Mouse (Mus musculus) ovary, adult 18-20 months (tissue): ENCODE measurements around the gene Pdzph1.

Source experiments
- DNase-seq: peaks from one replicate; pipeline ENCODE4 v3.0.0; 2022; ENCODE audit warnings: low spot score, mixed read lengths

Gene Pdzph1

GRCm38 (mm10) chr17:58991275-58991674, at the start of gene Pdzph1:
Gene Pdzph1 (minus strand): TSS chr17:58991375.
- DNase-seq, result no peak

GRCm38 (mm10) chr17:59039754-59040153, 48.6 kb upstream of the Pdzph1 start:
- no peak for DNase-seq

GRCm38 (mm10) chr17:59033445-59033844, 42.3 kb upstream of the Pdzph1 start:
- no peak for DNase-seq

- DNase-seq, result no peak
These were observed 35.2 kb upstream of the Pdzph1 start for GRCm38 (mm10) chr17:59026336-59026735.

- no peak for DNase-seq
These were observed 33.3 kb upstream of the Pdzph1 start for GRCm38 (mm10) chr17:59024502-59024901.

GRCm38 (mm10) chr17:59023971-59024370, 32.8 kb upstream of the Pdzph1 start:
- no peak for DNase-seq

- no peak for DNase-seq
These were observed 27.5 kb upstream of the Pdzph1 start for GRCm38 (mm10) chr17:59018666-59019065.

GRCm38 (mm10) chr17:59013091-59013459, 21.9 kb upstream of the Pdzph1 start, which contains the start of gene Nudt12:
Gene Nudt12 (minus strand): TSS chr17:59013372.
- peak; percentile 44 for DNase-seq

GRCm38 (mm10) chr17:59012421-59013090, 21.4 kb upstream of the Pdzph1 start:
- no peak for DNase-seq

- DNase-seq, result no peak
These were observed 20.6 kb upstream of the Pdzph1 start for GRCm38 (mm10) chr17:59011546-59012307.

- no peak for DNase-seq
These were observed 17.9 kb downstream of the Pdzph1 start for GRCm38 (mm10) chr17:58973237-58973636.

- DNase-seq, result peak; percentile 3
These were observed 31.3 kb downstream of the Pdzph1 start for GRCm38 (mm10) chr17:58959905-58960304.

GRCm38 (mm10) chr17:58957055-58957454, 34.1 kb downstream of the Pdzph1 start:
- no peak for DNase-seq

- no peak for DNase-seq
These were observed 48.0 kb downstream of the Pdzph1 start for GRCm38 (mm10) chr17:58943015-58943822.

GRCm38 (mm10) chr17:58938598-58938997, 52.6 kb downstream of the Pdzph1 start:
- DNase-seq, result no peak

GRCm38 (mm10) chr17:58937533-58937932, 53.6 kb downstream of the Pdzph1 start:
- no peak for DNase-seq

- DNase-seq, result no peak
These were observed 58.2 kb downstream of the Pdzph1 start for GRCm38 (mm10) chr17:58932983-58933280.

GRCm38 (mm10) chr17:58932279-58932982, 58.7 kb downstream of the Pdzph1 start:
- no peak for DNase-seq

GRCm38 (mm10) chr17:58924754-58925546, 66.2 kb downstream of the Pdzph1 start:
- no peak for DNase-seq

GRCm38 (mm10) chr17:58923901-58924476, 67.2 kb downstream of the Pdzph1 start:
- no peak for DNase-seq

GRCm38 (mm10) chr17:58923316-58923866, 67.8 kb downstream of the Pdzph1 start:
- no peak for DNase-seq
